Mouse (Mus musculus): ENCODE measurements around the gene Crispld2. TPM values are rescaled to one million over a fixed set of nuclear protein-coding genes. Genes with fewer than 3 reads are reported as not detected.
A peak's percentile ranks its signal among the peaks of the same experiment; 100 is the strongest.

The Crispld2 gene
- 4.4 and 4.9 TPM in 2 replicates for polyA plus RNA-seq (2014; fragmentation: Nextera tagmentation; extraction: Ambion mirVana)

GRCm38 (mm10) chr8:119992249-119992648, at the start of gene Crispld2:
Gene Crispld2, plus strand, starts transcription at chr8:119992438.
- WGBS = under 1% methylated on average over 25 of the region's 25 CpGs
- 0 out of 2 replicates have a peak, but pooled peaks cover 4% of the 10 kb centered on the region for H3K4me1 ChIP-seq (ENCODE audit: insufficient read depth)
- no peak within 1 kb of the TSS for H3K27ac ChIP-seq (ENCODE audit: low read depth)
- H3K9ac ChIP-seq = no peak within 1 kb of the TSS
- ATAC-seq (ENCODE audit: insufficient read depth) (peak; percentile 87), DNase-seq (peak; percentile 96)
- TF ChIP-seq CTCF (IDR thresholded peaks at IDR 0.05; ENCODE audit: low read depth) = peak; percentile 32
- H3K4me3 ChIP-seq (ENCODE audit: low read depth, low read length) = peak within 1 kb of the TSS; percentile 30
- H3K27me3 ChIP-seq (ENCODE audit: insufficient read depth, low read length) = peaks cover 26% of the 10 kb centered on the region
- peak within 1 kb of the TSS; percentile 55 for H3K4me2 ChIP-seq
- H3K36me3 ChIP-seq (ENCODE audit: insufficient read depth) = no peaks in the 10 kb centered on the region
- H3K9me3 ChIP-seq (ENCODE audit: low read depth, low read length) = no peaks in the 10 kb centered on the region

- TF ChIP-seq CTCF (IDR thresholded peaks at IDR 0.05; ENCODE audit: low read depth) = no peak
- no peaks in the 10 kb centered on the region for H3K9me3 ChIP-seq (ENCODE audit: low read depth, low read length)
Observed at GRCm38 (mm10) chr8:119943616-119944015, 48.6 kb upstream of the Crispld2 start.

GRCm38 (mm10) chr8:119944096-119944811, 48.0 kb upstream of the Crispld2 start:
- 56% methylated on average over 9 of the region's 9 CpGs for WGBS
- Histone ChIP-seq H3K4me2 (no peak overlapping the region), H3K27me3 (ENCODE audit: insufficient read depth, low read length) (no peaks in the 10 kb centered on the region), H3K9ac (no peak overlapping the region), H3K9me3 (ENCODE audit: low read depth, low read length) (no peaks in the 10 kb centered on the region), H3K27ac (ENCODE audit: low read depth) (no peak overlapping the region), H3K4me3 (ENCODE audit: low read depth, low read length) (no peak overlapping the region), H3K4me1 (ENCODE audit: insufficient read depth) (no peaks in the 10 kb centered on the region), H3K36me3 (ENCODE audit: insufficient read depth) (peaks cover 83% of the 10 kb centered on the region)
- TF ChIP-seq CTCF (IDR thresholded peaks at IDR 0.05; ENCODE audit: low read depth) = peak; percentile 94
- ATAC-seq (ENCODE audit: insufficient read depth) = no peak
- peak; percentile 85 for DNase-seq

More at GRCm38 (mm10) chr8:119943616-119944015, 48.6 kb upstream of the Crispld2 start:
- Histone ChIP-seq H3K9ac (no peak overlapping the region), H3K27ac (ENCODE audit: low read depth) (no peak overlapping the region), H3K27me3 (ENCODE audit: insufficient read depth, low read length) (no peaks in the 10 kb centered on the region), H3K4me1 (ENCODE audit: insufficient read depth) (no peaks in the 10 kb centered on the region), H3K4me2 (no peak overlapping the region), H3K4me3 (ENCODE audit: low read depth, low read length) (no peak overlapping the region), H3K36me3 (ENCODE audit: insufficient read depth) (peaks cover 80% of the 10 kb centered on the region)
- 92% methylated on average over 10 of the region's 10 CpGs for WGBS
- ATAC-seq (ENCODE audit: insufficient read depth) = no peak
- DNase-seq = no peak

GRCm38 (mm10) chr8:119946326-119946865, 45.8 kb upstream of the Crispld2 start:
- Histone ChIP-seq H3K27me3 (ENCODE audit: insufficient read depth, low read length) (no peaks in the 10 kb centered on the region), H3K4me3 (ENCODE audit: low read depth, low read length) (no peak overlapping the region), H3K4me1 (ENCODE audit: insufficient read depth) (no peaks in the 10 kb centered on the region), H3K36me3 (ENCODE audit: insufficient read depth) (peaks cover 91% of the 10 kb centered on the region), H3K4me2 (no peak overlapping the region), H3K9ac (no peak overlapping the region), H3K9me3 (ENCODE audit: low read depth, low read length) (no peaks in the 10 kb centered on the region), H3K27ac (ENCODE audit: low read depth) (no peak overlapping the region)
- ATAC-seq (ENCODE audit: insufficient read depth) = no peak
- DNase-seq = no peak
- 69% methylated on average over 8 of the region's 8 CpGs for WGBS
- no peak for TF ChIP-seq CTCF (IDR thresholded peaks at IDR 0.05; ENCODE audit: low read depth)

GRCm38 (mm10) chr8:119947653-119948052, 44.6 kb upstream of the Crispld2 start:
- TF ChIP-seq CTCF (IDR thresholded peaks at IDR 0.05; ENCODE audit: low read depth) = no peak
- ATAC-seq (ENCODE audit: insufficient read depth) = no peak
- H3K4me2 ChIP-seq = no peak overlapping the region
- no peak overlapping the region for H3K9ac ChIP-seq
- peaks cover 89% of the 10 kb centered on the region for H3K36me3 ChIP-seq (ENCODE audit: insufficient read depth)
- no peak for DNase-seq
- no peaks in the 10 kb centered on the region for H3K4me1 ChIP-seq (ENCODE audit: insufficient read depth)
- no peak overlapping the region for H3K27ac ChIP-seq (ENCODE audit: low read depth)
- no peaks in the 10 kb centered on the region for H3K27me3 ChIP-seq (ENCODE audit: insufficient read depth, low read length)
- no peaks in the 10 kb centered on the region for H3K9me3 ChIP-seq (ENCODE audit: low read depth, low read length)
- no peak overlapping the region for H3K4me3 ChIP-seq (ENCODE audit: low read depth, low read length)
- WGBS = 63% methylated on average over 19 of the region's 19 CpGs

GRCm38 (mm10) chr8:119948340-119948739, 43.9 kb upstream of the Crispld2 start:
- no peak for TF ChIP-seq CTCF (IDR thresholded peaks at IDR 0.05; ENCODE audit: low read depth)
- no peaks in the 10 kb centered on the region for H3K27me3 ChIP-seq (ENCODE audit: insufficient read depth, low read length)
- H3K4me2 ChIP-seq = no peak overlapping the region
- H3K9me3 ChIP-seq (ENCODE audit: low read depth, low read length) = no peaks in the 10 kb centered on the region
- no peak overlapping the region for H3K9ac ChIP-seq
- ATAC-seq (ENCODE audit: insufficient read depth) = no peak
- H3K27ac ChIP-seq (ENCODE audit: low read depth) = no peak overlapping the region
- H3K4me3 ChIP-seq (ENCODE audit: low read depth, low read length) = no peak overlapping the region
- peaks cover 89% of the 10 kb centered on the region for H3K36me3 ChIP-seq (ENCODE audit: insufficient read depth)
- DNase-seq = no peak
- 77% methylated on average over 15 of the region's 15 CpGs for WGBS
- no peaks in the 10 kb centered on the region for H3K4me1 ChIP-seq (ENCODE audit: insufficient read depth)

GRCm38 (mm10) chr8:119952282-119952681, 40.0 kb upstream of the Crispld2 start:
- H3K36me3 ChIP-seq (ENCODE audit: insufficient read depth) = peaks cover 96% of the 10 kb centered on the region
- 67% methylated on average over 7 of the region's 7 CpGs for WGBS
- no peak overlapping the region for H3K27ac ChIP-seq (ENCODE audit: low read depth)
- TF ChIP-seq CTCF (IDR thresholded peaks at IDR 0.05; ENCODE audit: low read depth) = no peak
- H3K9ac ChIP-seq = no peak overlapping the region
- no peaks in the 10 kb centered on the region for H3K27me3 ChIP-seq (ENCODE audit: insufficient read depth, low read length)
- no peaks in the 10 kb centered on the region for H3K9me3 ChIP-seq (ENCODE audit: low read depth, low read length)
- DNase-seq = no peak
- H3K4me1 ChIP-seq (ENCODE audit: insufficient read depth) = no peaks in the 10 kb centered on the region
- H3K4me3 ChIP-seq (ENCODE audit: low read depth, low read length) = no peak overlapping the region
- no peak for ATAC-seq (ENCODE audit: insufficient read depth)
- no peak overlapping the region for H3K4me2 ChIP-seq
